Mouse (Mus musculus) lung, adult 2 months (tissue): ENCODE measurements around the gene Srprb.

Source experiments
- CTCF ChIP-seq: fragments of 200-500 bp; IDR thresholded peaks from 2 replicates; pipeline ENCODE4 v1.5.1; 2011; ENCODE audit warnings: mild to moderate bottlenecking, low read length, control low read depth; ENCODE audit not compliant: insufficient read depth
- POLR2A ChIP-seq: fragments of 200-500 bp; IDR thresholded peaks from 2 replicates; pipeline ENCODE4 v1.6.1; 2011; ENCODE audit warnings: low read depth, mild to moderate bottlenecking, control low read depth, low read length, borderline replicate concordance; ENCODE audit errors: extremely low read depth

DNA sequence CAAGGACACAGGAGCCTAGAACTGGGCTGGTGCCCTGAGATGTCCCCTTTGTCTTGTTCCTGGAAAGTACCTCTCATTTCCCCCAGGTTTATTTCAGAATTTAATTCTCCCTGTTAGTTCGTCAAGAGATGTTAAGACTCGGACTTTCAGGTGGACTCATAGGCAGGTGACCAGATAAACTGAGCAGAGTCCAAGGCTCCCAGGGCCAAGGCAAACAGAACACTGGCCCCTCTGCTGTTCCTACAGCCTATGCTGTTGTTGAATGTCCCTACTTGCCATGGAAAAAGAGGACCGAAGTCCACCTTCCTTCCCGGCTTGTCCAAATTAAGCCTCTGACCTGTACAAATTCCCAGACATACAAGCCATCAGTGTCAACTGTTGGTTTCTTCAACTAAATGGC lies 41.7 kb upstream of the Srprb start:
- no peak for TF ChIP-seq POLR2A
- TF ChIP-seq CTCF = no peak
